Mouse (Mus musculus) lung, postnatal 0 days (tissue): ENCODE measurements around the gene Efna2.

Source experiments
- CTCF ChIP-seq: IDR thresholded peaks from 2 replicates; pipeline ENCODE4 v1.5.1; 2016; ENCODE audit warnings: antibody characterized with exemption, mild to moderate bottlenecking
- EP300 ChIP-seq: IDR thresholded peaks from 2 replicates; pipeline ENCODE4 v1.6.1; 2016; ENCODE audit warnings: antibody characterized with exemption, mild to moderate bottlenecking, control low read depth

GRCm38 (mm10) chr10:80187739-80188138, 8.5 kb downstream of the Efna2 start:
- no peak for TF ChIP-seq CTCF
- TF ChIP-seq EP300 = no peak
